Mouse (Mus musculus) bone marrow, adult 2 months (tissue): ENCODE results near the gene Cox5a. TPM values are rescaled to one million over a fixed set of nuclear protein-coding genes. Genes with fewer than 3 reads are reported as not detected.
A peak's percentile ranks its signal among the peaks of the same experiment; 100 is the strongest.

Experiments used
- H3K27ac ChIP-seq: fragments of 200-500 bp; 2 replicates; pipeline ENCODE4 v1.5.1; 2012; ENCODE audit warnings: low read depth, mild to moderate bottlenecking, control low read depth, inconsistent platforms, low read length; ENCODE audit not compliant: control insufficient read depth, poor library complexity, insufficient read depth
- H3K4me1 ChIP-seq: fragments of 200-500 bp; 2 replicates; pipeline ENCODE4 v1.6.1; 2011; ENCODE audit warnings: low read length; ENCODE audit not compliant: control insufficient read depth, insufficient read depth
- H3K4me3 ChIP-seq: fragments of 200-500 bp; replicated peaks from 2 replicates; pipeline ENCODE3; 2011; ENCODE audit warnings: mild to moderate bottlenecking, low read depth, low read length, control low read depth; ENCODE audit not compliant: control insufficient read depth
- CTCF ChIP-seq: fragments of 200-500 bp; IDR thresholded peaks from 2 replicates; pipeline ENCODE4 v1.5.1; 2011; ENCODE audit warnings: low read length, control low read depth; ENCODE audit not compliant: control insufficient read depth, insufficient read depth
- POLR2A ChIP-seq: fragments of 200-500 bp; IDR thresholded peaks from 2 replicates; pipeline ENCODE4 v1.6.1; 2011; ENCODE audit warnings: low read depth, mild to moderate bottlenecking, control low read depth, low read length, borderline replicate concordance; ENCODE audit not compliant: control insufficient read depth
- WGBS: fragments of 180-500 bp; shearing (Covaris S2); methylation state at CpG from one replicate; pipeline ENCODE4 v1.1.7; 2018; 5-methylcytosine and 5-hydroxymethylcytosine counted together
- polyA plus RNA-seq: library from polyadenylated mRNA; stranded (reverse); fragments of >200 nt; gene quantifications from 2 replicates; pipeline ENCODE4 v1.2.4, GENCODE M21; 2011; ENCODE audit warnings: low replicate concordance; ENCODE audit not compliant: missing spikeins, insufficient read depth, insufficient read length

Cox5a gene
- polyA plus RNA-seq, 1 experiment = 215 TPM

DNA sequence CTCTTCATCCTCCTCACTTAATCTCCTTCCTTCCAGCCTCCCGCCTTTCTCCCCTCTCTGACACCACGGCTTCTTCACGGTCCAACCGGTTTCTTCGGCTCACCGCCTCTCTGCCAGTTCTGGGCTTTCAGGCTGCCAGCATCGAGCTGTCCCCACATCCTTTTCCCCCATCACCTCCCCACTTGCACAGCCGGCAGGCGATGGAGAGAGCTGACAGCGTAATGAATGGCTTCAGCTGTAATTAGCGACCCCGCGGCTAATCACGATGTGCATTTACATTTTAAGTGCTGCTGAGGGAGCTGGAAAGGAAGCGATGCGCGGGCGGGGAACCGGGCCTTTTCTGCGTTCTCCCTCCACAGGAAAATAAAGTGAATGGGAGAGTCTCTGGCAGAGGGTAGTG is 19.2 kb upstream of the Cox5a start:
- TF ChIP-seq CTCF = no peak
- TF ChIP-seq POLR2A = no peak
- H3K27ac ChIP-seq = no peak overlapping the region
- no peaks in the 10 kb centered on the region; the same call in 1 of the 2 replicates for H3K4me1 ChIP-seq
- no peak overlapping the region for H3K4me3 ChIP-seq
- 2% methylated on average over 20 of the region's 20 CpGs for WGBS

DNA sequence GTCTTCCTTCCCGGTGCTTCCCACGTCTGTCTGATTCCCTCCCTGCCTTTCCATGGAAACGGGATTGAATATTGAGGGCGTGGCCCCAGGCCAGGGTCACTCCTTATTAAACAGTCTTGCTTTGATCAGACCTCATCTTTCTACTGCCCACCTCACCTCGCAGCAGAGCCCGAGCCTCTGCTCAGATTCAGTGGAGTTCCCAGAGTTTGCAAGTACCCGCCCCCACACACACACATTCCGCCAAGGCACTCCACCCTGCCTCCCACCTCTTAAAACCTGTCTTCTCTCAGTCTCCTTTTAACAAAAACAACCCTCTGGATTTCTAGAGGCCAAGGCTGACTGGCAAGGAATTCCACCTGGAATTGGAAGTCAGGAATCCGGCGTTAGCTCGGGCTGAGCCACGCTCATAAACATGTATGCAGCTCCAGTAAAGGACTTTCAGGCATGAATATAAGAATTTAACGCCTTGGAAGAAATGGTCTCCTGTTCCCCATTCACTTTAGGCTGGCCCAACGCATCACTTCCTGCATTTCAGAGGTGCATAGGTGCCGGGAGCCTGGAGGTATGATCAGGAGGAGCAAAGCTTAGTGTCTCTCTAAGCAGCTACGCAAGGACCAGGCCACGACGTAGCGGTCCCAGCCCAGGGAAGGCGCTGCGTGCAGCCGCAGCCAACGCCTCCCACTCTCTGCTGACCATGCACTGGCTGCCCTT is 18.0 kb upstream of the Cox5a start:
- Histone ChIP-seq H3K27ac (no peak overlapping the region), H3K4me3 (no peak overlapping the region), H3K4me1 (no peaks in the 10 kb centered on the region; the same call in 1 of the 2 replicates)
- 13% methylated on average over 23 of the region's 23 CpGs for WGBS
- TF ChIP-seq CTCF = no peak
- TF ChIP-seq POLR2A = no peak

DNA sequence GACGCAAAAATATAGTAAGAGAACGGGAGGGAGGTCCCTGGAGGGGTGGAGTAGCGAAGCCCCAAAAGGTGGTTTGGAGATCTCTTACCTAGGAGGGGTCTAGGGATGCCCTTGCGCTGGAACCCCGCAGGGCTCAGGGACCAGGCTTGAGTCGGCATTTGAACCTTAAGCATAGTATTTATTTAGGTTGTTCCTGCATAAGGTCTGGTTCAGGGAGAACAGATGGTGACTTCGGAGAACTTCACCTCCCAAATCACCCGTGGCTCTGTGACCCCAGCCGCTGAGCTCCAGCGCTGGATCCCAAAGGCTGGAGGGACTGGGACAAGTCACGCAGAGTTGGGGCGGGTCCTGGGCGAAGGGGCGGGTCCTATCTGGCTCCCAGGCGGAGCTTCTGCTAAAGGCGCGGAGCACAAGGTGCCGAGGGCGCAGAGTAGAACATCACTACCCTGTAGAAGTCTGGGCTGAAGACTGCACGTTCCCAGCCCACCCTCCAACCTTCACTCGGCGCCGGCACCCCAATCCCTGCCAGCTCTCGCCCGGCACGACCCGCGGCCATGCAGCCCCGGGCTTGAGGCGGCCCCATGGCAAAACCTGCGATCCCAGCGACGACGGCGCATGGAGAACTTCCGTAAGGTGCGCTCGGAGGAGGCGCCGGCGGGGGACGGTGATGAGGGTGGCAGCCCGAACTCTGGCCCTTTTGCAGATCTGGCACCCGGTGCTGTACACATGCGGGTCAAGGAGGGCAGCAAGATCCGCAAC is 17.3 kb upstream of the Cox5a start, which contains the start of gene Rpp25:
Gene Rpp25 (plus strand): TSS at position 405 of the 759 bp plus-strand sequence.
- no peak within 1 kb of the TSS for H3K27ac ChIP-seq
- 1% methylated on average over 46 of the region's 46 CpGs for WGBS
- no peak for TF ChIP-seq CTCF
- TF ChIP-seq POLR2A = no peak
- H3K4me3 ChIP-seq = no peak within 1 kb of the TSS
- no peaks in the 10 kb centered on the region; the same call in 1 of the 2 replicates for H3K4me1 ChIP-seq

DNA sequence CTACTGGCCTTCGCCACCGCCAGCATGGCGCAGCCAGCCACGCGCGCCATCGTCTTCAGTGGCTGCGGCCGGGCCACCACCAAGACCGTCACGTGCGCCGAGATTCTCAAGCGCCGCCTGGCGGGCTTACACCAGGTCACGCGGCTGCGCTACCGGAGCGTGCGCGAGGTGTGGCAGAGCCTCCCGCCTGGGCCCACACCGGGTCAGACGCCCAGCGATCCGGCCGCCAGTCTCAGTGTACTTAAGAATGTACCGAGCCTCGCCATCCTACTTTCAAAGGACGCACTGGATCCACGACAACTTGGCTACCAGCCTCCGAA is 16.7 kb upstream of the Cox5a start:
- TF ChIP-seq CTCF (peak; percentile 32; the same call in 1 of the 2 replicates), POLR2A (no peak)
- WGBS = 2% methylated on average over 34 of the region's 34 CpGs
- H3K4me1 ChIP-seq = no peaks in the 10 kb centered on the region; the same call in 1 of the 2 replicates

DNA sequence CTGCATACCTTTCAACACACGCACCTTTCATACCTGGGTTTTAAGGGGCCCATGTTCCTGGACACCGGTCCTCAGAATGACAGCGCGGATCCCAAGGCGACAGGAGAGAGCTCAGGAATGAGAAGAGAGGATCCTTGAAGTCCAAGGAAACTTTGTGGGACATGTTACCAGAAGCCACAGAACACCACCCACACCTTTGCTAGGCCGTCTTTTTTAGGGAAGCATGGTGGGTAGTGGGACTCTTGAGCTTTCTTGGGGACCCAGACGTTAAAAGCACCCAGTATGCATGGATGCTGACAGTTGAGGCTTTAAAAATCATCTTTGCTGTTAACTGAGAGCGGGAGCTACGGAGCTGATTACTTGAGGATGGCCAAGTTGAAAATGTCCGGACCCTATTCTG is 16.2 kb upstream of the Cox5a start:
- TF ChIP-seq POLR2A (no peak), CTCF (no peak)
- 55% methylated on average over 10 of the region's 10 CpGs for WGBS
- H3K27ac ChIP-seq = no peak overlapping the region
- no peak overlapping the region for H3K4me3 ChIP-seq
- H3K4me1 ChIP-seq = no peaks in the 10 kb centered on the region; the same call in 1 of the 2 replicates

More for the DNA sequence above, 16.7 kb upstream of the Cox5a start:
- no peak overlapping the region for H3K27ac ChIP-seq
- H3K4me3 ChIP-seq = no peak overlapping the region

DNA sequence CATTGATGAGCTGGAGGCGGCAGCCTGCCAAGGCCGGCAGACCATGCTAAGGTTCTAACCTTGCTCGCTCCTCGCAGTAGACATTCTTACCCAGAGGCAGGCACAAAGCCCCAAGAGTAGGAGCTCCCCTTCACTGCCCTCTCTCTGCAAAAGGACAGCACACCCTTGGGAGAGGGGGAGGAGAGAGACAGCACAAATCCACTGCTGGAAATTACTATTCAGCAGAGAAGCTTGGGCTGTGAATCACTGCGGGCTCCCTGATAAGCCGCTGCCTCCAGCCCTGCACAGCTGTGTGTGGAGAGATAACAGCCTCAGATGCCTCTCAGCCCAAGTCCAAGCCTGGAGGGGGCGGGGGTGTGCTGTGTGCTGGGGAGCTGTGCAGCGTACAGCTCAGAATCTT is 15.4 kb upstream of the Cox5a start:
- no peak overlapping the region for H3K4me3 ChIP-seq
- no peaks in the 10 kb centered on the region; the same call in 1 of the 2 replicates for H3K4me1 ChIP-seq
- WGBS = 9% methylated on average over 8 of the region's 8 CpGs
- TF ChIP-seq CTCF (no peak), POLR2A (no peak)
- no peak overlapping the region for H3K27ac ChIP-seq

DNA sequence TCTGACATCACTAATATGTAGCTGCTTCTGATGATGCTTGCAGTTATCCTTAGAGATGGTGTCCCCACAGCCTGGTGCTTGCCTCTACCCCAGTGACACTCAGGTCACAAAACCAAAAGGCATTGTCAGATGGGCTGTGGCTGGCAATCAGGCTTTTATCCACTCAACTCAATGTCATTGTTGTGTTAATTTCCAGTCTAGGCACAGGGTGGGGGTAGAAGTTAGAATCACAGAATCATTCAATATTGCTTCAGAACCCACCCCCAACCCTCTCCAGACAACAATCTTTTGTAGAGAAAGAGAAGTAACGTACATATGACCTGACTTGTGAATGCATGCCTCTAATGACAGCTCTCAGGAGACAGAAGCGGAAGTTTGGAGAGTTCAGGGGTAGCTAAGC is 10.5 kb upstream of the Cox5a start:
- Histone ChIP-seq H3K27ac (no peak overlapping the region), H3K4me3 (no peak overlapping the region), H3K4me1 (no peaks in the 10 kb centered on the region)
- 46% methylated on average over 2 of the region's 2 CpGs for WGBS
- TF ChIP-seq CTCF (no peak), POLR2A (no peak)

DNA sequence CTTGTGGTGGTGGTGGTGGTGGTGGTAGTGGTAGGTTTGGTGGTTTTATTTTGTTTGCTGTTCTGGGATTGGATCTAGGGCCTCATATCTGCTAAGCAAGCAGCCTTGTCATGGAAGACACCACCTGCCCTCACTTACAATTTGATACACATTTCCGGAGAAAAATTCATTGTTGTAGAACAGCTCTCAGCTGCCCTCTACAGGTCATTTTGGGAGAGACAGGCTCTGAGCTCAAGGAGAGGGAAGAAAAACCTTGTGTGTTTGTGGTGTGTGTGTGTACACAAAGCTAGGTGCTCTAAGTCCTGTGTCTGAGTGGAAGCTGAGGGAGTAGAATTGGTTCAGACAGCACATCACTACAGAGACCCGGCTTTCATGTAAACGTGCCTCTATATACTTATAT is 4.0 kb upstream of the Cox5a start:
- H3K4me3 ChIP-seq = no peak overlapping the region
- no peak overlapping the region for H3K27ac ChIP-seq
- no peaks in the 10 kb centered on the region; the same call in 1 of the 2 replicates for H3K4me1 ChIP-seq
- WGBS = 10% methylated on average over 3 of the region's 3 CpGs
- TF ChIP-seq POLR2A (no peak), CTCF (no peak)
